Mouse (Mus musculus) kidney, embryonic 14.5 days (tissue): ENCODE measurements around the gene Chil5. TPM values are rescaled to one million over a fixed set of nuclear protein-coding genes. Genes with fewer than 3 reads are reported as not detected.
A peak's percentile ranks its signal among the peaks of the same experiment; 100 is the strongest.
"Not testable (repeated sequence)": the region's sequence is repeated elsewhere in the genome, so short reads cannot be mapped to it uniquely, and the experiment has no call there.

Experiments
- ATAC-seq: fragments of 200-750 bp; cut with Nextera tagmentation; 2 replicates; pipeline ENCODE4 v1.8.0; 2017; ENCODE audit warnings: moderate number of reproducible peaks, mild to moderate bottlenecking, moderate TSS enrichment, moderate library complexity; ENCODE audit not compliant: low FRiP score, low TSS enrichment
- H3K27ac ChIP-seq: fragments of 300-500 bp; sonication (generic); 2 replicates; pipeline ENCODE4 v1.5.1; 2014; ENCODE audit warnings: low read depth, mild to moderate bottlenecking, low read length, moderate library complexity, mixed read lengths
- H3K27me3 ChIP-seq: fragments of 300-500 bp; sonication (generic); 2 replicates; pipeline ENCODE4 v1.6.1; 2014; ENCODE audit warnings: mild to moderate bottlenecking, low read length; ENCODE audit not compliant: control insufficient read depth, insufficient read depth
- H3K36me3 ChIP-seq: fragments of 300-500 bp; sonication (generic); 2 replicates; pipeline ENCODE4 v1.6.1; 2014; ENCODE audit warnings: low read length, mixed read lengths; ENCODE audit not compliant: control insufficient read depth, insufficient read depth
- H3K4me1 ChIP-seq: fragments of 300-500 bp; sonication (generic); 2 replicates; pipeline ENCODE4 v1.6.1; 2014; ENCODE audit warnings: low read length, mixed read lengths; ENCODE audit not compliant: control insufficient read depth, insufficient read depth
- H3K4me2 ChIP-seq: fragments of 300-500 bp; sonication (generic); replicated peaks from 2 replicates; pipeline ENCODE4 v1.6.1; 2014; ENCODE audit warnings: low read depth, mild to moderate bottlenecking, low read length
- H3K4me3 ChIP-seq: fragments of 300-500 bp; sonication (generic); 2 replicates; pipeline ENCODE4 v1.5.1; 2014; ENCODE audit warnings: mild to moderate bottlenecking, low read length
- H3K9ac ChIP-seq: fragments of 300-500 bp; sonication (generic); 2 replicates; pipeline ENCODE4 v1.6.1; 2014; ENCODE audit warnings: low read depth, mild to moderate bottlenecking, low read length, moderate library complexity
- H3K9me3 ChIP-seq: fragments of 300-500 bp; sonication (generic); 2 replicates; pipeline ENCODE4 v1.6.1; 2016; ENCODE audit warnings: low read length; ENCODE audit not compliant: control insufficient read depth
- WGBS: fragments of 180-500 bp; shearing (Covaris S2); extraction: QIAGEN DNeasy Blood & Tissue Kit; methylation state at CpG from one replicate; pipeline ENCODE4 v1.1.7; 2014; 5-methylcytosine and 5-hydroxymethylcytosine counted together
- polyA plus RNA-seq: library from polyadenylated mRNA; unstranded; fragments of >200 nt; fragmentation: Nextera tagmentation; extraction: Ambion mirVana; gene quantifications from 2 replicates; pipeline ENCODE4 v1.2.1, GENCODE M21; 2014

The Chil5 gene
- polyA plus RNA-seq = not detected in 2 replicates

DNA sequence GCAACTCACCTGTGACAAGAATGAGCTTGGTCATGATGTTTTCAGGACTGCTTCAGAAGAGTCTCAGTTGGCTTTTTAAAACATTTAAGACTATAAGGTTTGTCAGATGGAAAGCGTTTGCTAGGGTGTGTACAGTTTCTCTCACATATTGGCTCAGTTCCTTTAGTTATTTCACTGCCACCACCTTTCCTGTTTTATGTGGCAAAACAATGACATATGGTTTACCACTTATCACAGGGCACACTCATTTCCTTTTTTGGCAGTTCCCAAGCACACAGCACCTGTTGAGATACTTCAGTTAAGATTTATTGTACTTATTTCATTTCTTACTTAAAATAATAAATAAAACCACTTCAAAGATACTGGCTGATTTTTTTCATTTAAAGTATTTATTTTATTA, at the start of gene Chil5:
TSS of gene Chil5 (minus strand) at position 34 of the 400 bp plus-strand sequence.
- ATAC-seq = no peak
- H3K27ac ChIP-seq = no peak within 1 kb of the TSS
- H3K4me1 ChIP-seq = no peaks in the 10 kb centered on the region
- no peak within 1 kb of the TSS for H3K4me3 ChIP-seq
- no peaks in the 10 kb centered on the region for H3K27me3 ChIP-seq
- H3K9me3 ChIP-seq = no peaks in the 10 kb centered on the region
- H3K9ac ChIP-seq = no peak within 1 kb of the TSS
- 79% methylated on average over 1 of the region's 1 CpGs for WGBS
- H3K4me2 ChIP-seq = no peak within 1 kb of the TSS
- no peaks in the 10 kb centered on the region for H3K36me3 ChIP-seq

DNA sequence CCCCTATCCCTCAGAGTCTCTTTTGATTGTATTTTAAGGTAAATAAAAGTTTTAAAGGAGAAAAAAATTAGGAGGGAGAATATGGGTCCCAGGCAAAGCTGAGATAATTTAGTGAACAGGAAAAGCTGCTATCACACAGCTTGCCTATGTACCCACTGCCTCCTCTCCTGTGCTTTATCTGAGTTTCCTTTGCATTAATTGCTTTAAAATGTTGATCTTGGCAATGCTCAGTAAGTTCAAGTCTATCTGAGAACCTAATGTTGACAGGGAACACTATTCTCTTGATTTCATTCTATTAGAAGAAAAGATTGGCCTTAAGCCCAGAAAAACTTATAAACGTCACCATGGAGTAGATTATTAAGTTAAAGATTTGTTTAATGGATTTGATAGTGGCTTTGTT, 42.2 kb upstream of the Chil5 start:
- H3K4me2 ChIP-seq = no peak overlapping the region
- no peaks in the 10 kb centered on the region for H3K9me3 ChIP-seq
- 49% methylated on average over 1 of the region's 1 CpGs for WGBS
- no peaks in the 10 kb centered on the region for H3K27me3 ChIP-seq
- no peaks in the 10 kb centered on the region for H3K4me1 ChIP-seq
- H3K9ac ChIP-seq = no peak overlapping the region
- H3K4me3 ChIP-seq = no peak overlapping the region
- no peaks in the 10 kb centered on the region for H3K36me3 ChIP-seq
- H3K27ac ChIP-seq = no peak overlapping the region
- 0 out of 2 replicates have a peak, but pooled peaks have one; percentile 57 for ATAC-seq

DNA sequence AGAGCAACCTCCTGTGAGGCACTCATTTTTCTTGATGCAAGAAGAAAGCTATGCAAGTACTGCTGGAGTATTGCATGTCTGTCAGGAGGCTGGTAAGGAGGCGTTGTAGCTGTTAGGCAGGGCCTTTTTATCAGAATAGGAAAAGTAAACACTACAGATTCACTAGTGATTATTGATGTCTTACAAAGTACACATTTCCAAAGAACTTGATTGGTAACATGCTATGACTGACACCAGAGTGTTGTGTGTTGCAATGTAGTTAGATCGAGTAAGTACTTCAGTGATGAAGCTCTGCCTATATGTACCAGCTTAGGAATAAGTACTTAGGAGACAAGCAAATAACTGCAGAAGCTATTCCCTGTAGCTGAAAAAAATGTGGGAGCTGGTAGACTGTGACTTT, 38.4 kb upstream of the Chil5 start:
- no peak for ATAC-seq
- H3K4me3 ChIP-seq = no peak overlapping the region
- no peak overlapping the region for H3K4me2 ChIP-seq
- H3K9me3 ChIP-seq = no peaks in the 10 kb centered on the region
- 88% methylated on average over 2 of the region's 2 CpGs for WGBS
- no peak overlapping the region for H3K27ac ChIP-seq
- H3K27me3 ChIP-seq = no peaks in the 10 kb centered on the region
- no peak overlapping the region for H3K9ac ChIP-seq
- H3K4me1 ChIP-seq = no peaks in the 10 kb centered on the region
- H3K36me3 ChIP-seq = no peaks in the 10 kb centered on the region

DNA sequence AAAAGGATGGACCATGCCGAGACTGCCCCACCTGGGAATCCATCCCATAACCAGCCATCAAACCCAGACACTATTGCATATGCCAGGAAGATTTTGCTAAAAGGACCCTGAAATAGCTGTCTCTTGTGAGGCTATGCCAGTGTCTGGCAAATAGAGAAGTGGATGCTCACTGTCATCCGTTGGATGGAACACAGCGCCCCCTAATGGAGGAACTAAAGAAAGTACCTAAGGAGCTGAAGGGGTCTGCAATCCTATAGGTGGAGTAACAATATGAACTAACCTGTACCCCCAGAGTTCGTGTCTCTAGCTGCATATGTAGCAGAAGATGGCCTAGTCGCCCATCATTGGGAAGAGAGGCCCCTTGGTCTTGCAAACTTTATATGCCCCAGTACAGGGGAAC, 35.1 kb upstream of the Chil5 start:
- ATAC-seq, H3K4me1 ChIP-seq, H3K9me3 ChIP-seq, H3K4me3 ChIP-seq, H3K27ac ChIP-seq, H3K27me3 ChIP-seq, H3K4me2 ChIP-seq, H3K36me3 ChIP-seq, H3K9ac ChIP-seq: not testable (repeated sequence)
- 34% methylated on average over 5 of the region's 5 CpGs for WGBS

DNA sequence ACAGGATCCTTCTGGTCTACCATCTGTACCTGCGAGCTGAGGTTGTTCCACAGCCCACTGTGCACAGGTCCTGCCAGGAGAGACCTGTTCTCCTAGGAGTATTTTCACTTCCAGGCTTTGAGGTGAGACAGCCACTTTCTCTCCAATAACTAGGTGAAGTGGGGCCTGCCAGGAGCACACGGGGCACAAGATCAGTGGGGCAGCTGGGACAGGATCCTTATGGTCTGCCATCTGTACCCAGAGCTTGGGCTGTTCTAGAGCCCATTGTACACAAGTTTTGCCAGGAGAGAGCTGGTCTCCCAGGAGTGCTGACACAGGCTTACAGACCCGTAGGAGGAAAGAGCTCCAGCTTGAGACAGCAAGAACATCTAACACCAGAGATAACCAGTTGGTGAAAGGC, 25.4 kb upstream of the Chil5 start:
- Histone ChIP-seq H3K36me3 (no peaks in the 10 kb centered on the region), H3K9ac (no peak overlapping the region), H3K27me3 (no peaks in the 10 kb centered on the region), H3K4me2 (no peak overlapping the region), H3K27ac (no peak overlapping the region), H3K4me1 (no peaks in the 10 kb centered on the region), H3K4me3 (no peak overlapping the region), H3K9me3 (no peaks in the 10 kb centered on the region)
- whole genome bisulfite sequencing = 76% methylated on average over 3 of the region's 3 CpGs
- ATAC-seq = no peak

DNA sequence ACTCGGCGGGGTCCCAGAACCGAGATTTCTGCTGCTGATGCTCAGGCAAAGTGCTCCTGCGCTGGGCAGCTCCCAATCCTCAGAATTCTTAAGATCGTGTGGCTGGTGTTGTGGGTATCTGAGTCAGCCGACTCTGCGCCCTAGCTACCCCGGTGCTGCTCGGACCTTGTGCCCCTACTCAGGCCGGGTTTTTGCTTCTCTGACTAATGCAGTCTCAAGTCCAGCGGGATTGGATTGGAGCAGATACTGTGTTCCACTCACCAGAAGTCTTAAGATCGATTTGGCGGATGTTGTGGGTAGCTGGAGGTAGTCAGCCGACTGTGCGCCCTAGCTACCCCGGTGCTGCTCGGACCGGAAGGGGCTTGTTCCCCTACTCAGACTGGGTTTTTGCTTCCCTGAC, 19.3 kb upstream of the Chil5 start:
- H3K4me1 ChIP-seq = no peaks in the 10 kb centered on the region
- H3K36me3 ChIP-seq = no peaks in the 10 kb centered on the region
- H3K9me3 ChIP-seq = no peaks in the 10 kb centered on the region
- WGBS = 77% methylated on average over 18 of the region's 18 CpGs
- no peak overlapping the region for H3K4me3 ChIP-seq
- H3K9ac ChIP-seq = no peak overlapping the region
- no peaks in the 10 kb centered on the region for H3K27me3 ChIP-seq
- H3K4me2 ChIP-seq = no peak overlapping the region
- no peak overlapping the region for H3K27ac ChIP-seq
- no peak for ATAC-seq

DNA sequence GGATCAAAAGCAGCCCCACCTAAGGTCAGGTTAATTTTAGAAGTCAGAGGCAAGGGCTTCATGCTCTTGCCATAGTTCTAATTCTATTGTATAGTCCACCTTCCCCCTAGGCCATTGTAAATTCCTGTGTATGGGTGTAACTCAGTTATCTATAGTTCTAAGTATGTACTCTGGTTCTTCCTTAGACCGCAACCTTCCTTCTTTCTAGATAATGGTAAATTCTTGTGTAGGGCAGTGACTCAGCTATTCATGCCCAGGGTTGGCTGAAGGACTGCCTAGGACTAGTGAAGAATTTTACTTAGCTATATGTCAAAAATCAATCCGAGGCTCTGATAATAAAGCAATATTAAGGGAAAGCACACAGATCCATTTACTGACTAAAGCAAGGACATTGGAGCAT, 7.7 kb upstream of the Chil5 start:
- no peaks in the 10 kb centered on the region for H3K9me3 ChIP-seq
- no peaks in the 10 kb centered on the region for H3K36me3 ChIP-seq
- no peaks in the 10 kb centered on the region for H3K27me3 ChIP-seq
- no peak overlapping the region for H3K27ac ChIP-seq
- no peak overlapping the region for H3K9ac ChIP-seq
- ATAC-seq = no peak
- H3K4me3 ChIP-seq = no peak overlapping the region
- WGBS = 87% methylated on average over 2 of the region's 2 CpGs
- H3K4me2 ChIP-seq = no peak overlapping the region
- no peaks in the 10 kb centered on the region for H3K4me1 ChIP-seq

DNA sequence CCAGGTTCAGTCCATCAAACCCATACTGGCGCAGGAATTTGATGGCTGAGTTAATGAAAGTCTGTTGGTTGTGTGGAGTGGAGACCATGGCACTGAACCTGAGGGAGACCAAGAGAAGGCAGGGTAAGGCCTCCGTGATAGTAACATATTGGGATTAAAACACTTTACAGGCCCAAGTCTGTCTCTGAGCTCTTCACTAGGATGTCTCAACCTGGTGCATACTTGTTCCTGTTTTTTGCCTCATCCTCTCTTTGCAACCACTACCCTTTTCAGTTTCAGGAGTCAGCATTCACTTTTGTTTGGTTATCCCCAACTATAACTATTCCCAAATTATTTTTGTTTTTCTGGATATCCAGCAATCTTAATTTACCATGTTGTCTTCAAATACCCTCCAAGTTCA, 8.5 kb downstream of the Chil5 start:
- no peak overlapping the region for H3K4me2 ChIP-seq
- no peak overlapping the region for H3K9ac ChIP-seq
- H3K27ac ChIP-seq = no peak overlapping the region
- H3K4me1 ChIP-seq = no peaks in the 10 kb centered on the region
- 89% methylated on average over 2 of the region's 2 CpGs for WGBS
- no peaks in the 10 kb centered on the region for H3K27me3 ChIP-seq
- no peaks in the 10 kb centered on the region for H3K9me3 ChIP-seq
- no peaks in the 10 kb centered on the region for H3K36me3 ChIP-seq
- H3K4me3 ChIP-seq = no peak overlapping the region
- ATAC-seq = no peak

DNA sequence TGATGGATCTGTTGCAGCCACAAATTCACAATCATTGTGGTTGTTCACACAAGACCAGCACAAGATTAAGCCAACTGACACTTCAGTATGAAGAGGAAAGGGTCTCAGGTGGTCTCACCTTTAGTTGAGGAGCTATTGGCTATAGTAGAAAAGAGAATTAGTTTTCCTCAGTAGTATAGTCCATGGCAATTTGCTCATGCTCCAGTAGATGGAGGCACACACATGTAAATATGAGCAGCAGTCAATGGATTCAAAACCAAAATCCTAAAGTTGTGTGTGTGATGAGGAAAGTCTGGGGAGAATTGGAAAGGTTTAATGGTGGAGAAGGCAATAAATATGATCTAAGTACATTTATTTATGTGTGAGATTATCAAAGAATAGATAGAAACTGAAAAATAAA, 10.8 kb downstream of the Chil5 start:
- Histone ChIP-seq H3K27me3 (no peaks in the 10 kb centered on the region), H3K4me2 (no peak overlapping the region), H3K4me1 (no peaks in the 10 kb centered on the region), H3K9ac (no peak overlapping the region), H3K27ac (no peak overlapping the region), H3K4me3 (no peak overlapping the region), H3K36me3 (no peaks in the 10 kb centered on the region), H3K9me3 (no peaks in the 10 kb centered on the region)
- ATAC-seq = no peak

DNA sequence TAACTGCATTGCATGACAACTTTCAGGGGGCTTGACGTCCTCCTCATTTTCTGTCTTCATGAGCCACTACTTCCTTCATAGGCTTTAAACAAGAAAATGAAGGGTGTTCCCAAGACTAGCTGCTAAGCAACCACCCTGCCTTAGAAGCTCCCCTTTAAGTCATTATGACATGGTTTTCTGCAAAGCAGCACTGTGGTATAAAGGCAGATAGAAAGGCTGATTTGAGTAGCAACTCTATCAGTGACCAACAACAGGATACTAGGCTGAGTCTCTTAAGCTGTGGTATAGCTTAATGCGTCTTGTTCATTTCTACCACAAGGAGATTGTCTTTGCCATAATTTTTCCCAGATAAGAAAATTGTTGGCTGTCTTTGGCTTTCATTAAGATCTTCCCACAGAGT, 18.1 kb downstream of the Chil5 start, which contains the start of gene Pifo:
TSS of gene Pifo (minus strand) at position 101 of the 400 bp plus-strand sequence.
- Histone ChIP-seq H3K4me1 (no peaks in the 10 kb centered on the region), H3K9ac (no peak within 1 kb of the TSS), H3K27me3 (no peaks in the 10 kb centered on the region), H3K27ac (no peak within 1 kb of the TSS), H3K9me3 (no peaks in the 10 kb centered on the region), H3K4me2 (no peak within 1 kb of the TSS), H3K4me3 (no peak within 1 kb of the TSS), H3K36me3 (no peaks in the 10 kb centered on the region)
- no peak for ATAC-seq
- whole genome bisulfite sequencing = 92% methylated on average over 2 of the region's 2 CpGs
